Comparison of ENCODE assay signal across 8 mouse cellular contexts in the genomic region with DNA sequence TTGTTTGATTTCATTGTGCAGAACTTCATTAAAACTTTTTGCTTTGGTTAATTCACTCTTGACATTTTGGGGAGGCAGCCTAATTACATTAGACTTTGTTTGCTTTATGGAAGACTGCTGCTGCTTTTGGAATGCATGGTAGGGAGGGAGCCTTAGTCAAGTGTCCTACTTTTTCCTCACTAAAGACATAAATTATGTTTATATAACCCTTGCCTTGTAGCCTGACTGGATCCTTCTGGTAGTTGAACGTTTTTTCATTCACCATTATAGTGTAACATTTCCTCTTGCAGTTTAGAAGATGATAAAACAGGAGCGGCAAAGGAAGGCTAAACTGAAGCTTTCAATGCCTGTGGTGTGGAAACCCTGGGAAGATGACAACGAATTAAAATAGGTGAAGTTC. TPM values are rescaled to one million over a fixed set of nuclear protein-coding genes. Genes with fewer than 3 reads are reported as not detected.
DNase-seq lines count a peak whose midpoint lies in the region; ATAC-seq and TF ChIP-seq lines count a peak whose summit lies in the region.

No protein-coding gene starts in this region.

- DNase-seq in testis, postnatal 14 days (ENCODE audit: low spot score), result no peak
- no peak for DNase-seq in liver, embryonic 13.5 days
- DNase-seq in thymus, postnatal 0 days (ENCODE audit: low spot score), result no peak
- DNase-seq in layer of hippocampus, postnatal 36 days, result no peak
- DNase-seq in frontal cortex, adult 2 months (ENCODE audit: extremely low spot score in 1 of 2, low spot score in 1 of 2), result no peak

- no peak for ATAC-seq in erythroblast, adult 5-6 weeks (replicated peaks; ENCODE audit: low FRiP score, poor library complexity, severe bottlenecking)
- ATAC-seq in liver, embryonic 13.5 days (ENCODE audit: low read depth), result no peak

- no peak for TF ChIP-seq POLR2A in testis, adult 2 months (IDR thresholded peaks at IDR 0.05; ENCODE audit: control insufficient read depth, low read depth, low read length)

- 17% methylated on average over 3 of the region's 3 CpGs for whole genome bisulfite sequencing in liver, embryonic 13.5 days (ENCODE audit: insufficient replicate concordance)

- H3K36me3 ChIP-seq in erythroblast, embryonic 14.5 days (ENCODE audit: control insufficient read depth), result no peaks in the 10 kb centered on the region
- no peaks in the 10 kb centered on the region for H3K36me3 ChIP-seq in testis, adult 2 months (ENCODE audit: control insufficient read depth, insufficient read depth, low read length)
- H3K36me3 ChIP-seq in liver, embryonic 13.5 days, result no peaks in the 10 kb centered on the region

- peaks cover 37% of the 10 kb centered on the region for H3K4me1 ChIP-seq in erythroblast, embryonic 14.5 days (ENCODE audit: control insufficient read depth)
- H3K4me1 ChIP-seq in testis, adult 2 months (ENCODE audit: control insufficient read depth, insufficient read depth, low read length), result peaks cover 4% of the 10 kb centered on the region
- H3K4me1 ChIP-seq in liver, embryonic 13.5 days (replicated peaks), result peaks cover 38% of the 10 kb centered on the region

- peak overlapping the region; percentile 84 for H3K4me2 ChIP-seq in liver, embryonic 13.5 days

- H3K27me3 ChIP-seq in erythroblast, embryonic 14.5 days (ENCODE audit: control insufficient read depth), result no peaks in the 10 kb centered on the region
- no peaks in the 10 kb centered on the region for H3K27me3 ChIP-seq in testis, adult 2 months (ENCODE audit: control insufficient read depth, insufficient read depth, low read length)
- H3K27me3 ChIP-seq in liver, embryonic 13.5 days, result no peaks in the 10 kb centered on the region

- no peaks in the 10 kb centered on the region for H3K9me3 ChIP-seq in erythroblast, embryonic 14.5 days (ENCODE audit: control insufficient read depth, low read length)
- no peaks in the 10 kb centered on the region for H3K9me3 ChIP-seq in liver, embryonic 13.5 days (replicated peaks)

- H3K4me3 ChIP-seq in erythroblast, embryonic 14.5 days (replicated peaks), result peak overlapping the region; percentile 92
- H3K4me3 ChIP-seq in testis, adult 2 months (ENCODE audit: control insufficient read depth, low read depth, low read length), result peak overlapping the region; percentile 98
- H3K4me3 ChIP-seq in liver, embryonic 13.5 days (replicated peaks), result peak overlapping the region; percentile 78

- TF ChIP-seq CTCF in testis, adult 2 months (IDR thresholded peaks at IDR 0.05; ENCODE audit: control insufficient read depth, insufficient read depth, insufficient replicate concordance, low read depth, low read length), result no peak

- H3K27ac ChIP-seq in testis, adult 2 months (ENCODE audit: control insufficient read depth, insufficient read depth, low read depth, low read length), result peak overlapping the region; percentile 79
- peak overlapping the region; percentile 80 for H3K27ac ChIP-seq in liver, embryonic 13.5 days

- H3K9ac ChIP-seq in liver, embryonic 13.5 days, result peak overlapping the region; percentile 82

RNA-seq across cellular contexts. Expression of a gene that starts 0.4 kb away (rescaled TPM):
- 0.11 and 0.13 TPM in 2 replicates for polyA plus RNA-seq in erythroblast, embryonic 14.5 days (2012)
- total RNA-seq in erythroblast, adult 5-6 weeks (2015; ENCODE audit: low replicate concordance), result 4.6 and 6.9 TPM in 2 replicates
- 3.2 and 4.3 TPM in 2 replicates for total RNA-seq in erythroblast, adult 5-6 weeks (2017; ENCODE audit: low replicate concordance)
- 15.6 and 15.9 TPM in 2 replicates for polyA plus RNA-seq in testis, adult 2 months (2012; rRNA removed)
- polyA plus RNA-seq in liver, embryonic 13.5 days (2015; fragmentation: Nextera tagmentation; extraction: Ambion mirVana), result 6.0 and 8.0 TPM in 2 replicates
- 7.8 and 8.3 TPM in 2 replicates for polyA plus RNA-seq in thymus, postnatal 0 days (2015; fragmentation: Nextera tagmentation; extraction: Ambion mirVana)
- total RNA-seq in layer of hippocampus, postnatal 36 days (2021), result 10 to 100 TPM; 28.4 to 28.6 TPM
- 27.4 and 27.9 TPM in 2 replicates for polyA plus RNA-seq in frontal cortex, adult 2 months (2012; rRNA removed)
